Mouse (Mus musculus) adrenal gland, postnatal 14 days (tissue): ENCODE measurements around the gene Pthlh. TPM values are rescaled to one million over a fixed set of nuclear protein-coding genes. Genes with fewer than 3 reads are reported as not detected.
"Not testable (repeated sequence)": the region's sequence is repeated elsewhere in the genome, so short reads cannot be mapped to it uniquely, and the experiment has no call there.

ENCODE experiments used
- DNase-seq: peaks from one replicate; pipeline ENCODE4 v3.0.0; 2021; ENCODE audit warnings: mixed read lengths
- long read RNA-seq, 2 experiments: library from polyadenylated mRNA; stranded (forward); transcript quantifications; one replicate each; pipeline ENCODE4 v2.0.0; 2021
- total RNA-seq: library from RNA; stranded (reverse); gene quantifications from 2 replicates; pipeline ENCODE4 v1.2.3, GENCODE M21; 2021

Pthlh gene
- total RNA-seq = 0.56 and 1.1 TPM in 2 replicates
- long read RNA-seq, experiment 1 = 0 reads
- long read RNA-seq, experiment 2, partial matches to known transcripts = 1 of 2 reads
- long read RNA-seq, experiment 2, other reads (novel, unspliced or antisense) = 0 of 2 reads

DNA sequence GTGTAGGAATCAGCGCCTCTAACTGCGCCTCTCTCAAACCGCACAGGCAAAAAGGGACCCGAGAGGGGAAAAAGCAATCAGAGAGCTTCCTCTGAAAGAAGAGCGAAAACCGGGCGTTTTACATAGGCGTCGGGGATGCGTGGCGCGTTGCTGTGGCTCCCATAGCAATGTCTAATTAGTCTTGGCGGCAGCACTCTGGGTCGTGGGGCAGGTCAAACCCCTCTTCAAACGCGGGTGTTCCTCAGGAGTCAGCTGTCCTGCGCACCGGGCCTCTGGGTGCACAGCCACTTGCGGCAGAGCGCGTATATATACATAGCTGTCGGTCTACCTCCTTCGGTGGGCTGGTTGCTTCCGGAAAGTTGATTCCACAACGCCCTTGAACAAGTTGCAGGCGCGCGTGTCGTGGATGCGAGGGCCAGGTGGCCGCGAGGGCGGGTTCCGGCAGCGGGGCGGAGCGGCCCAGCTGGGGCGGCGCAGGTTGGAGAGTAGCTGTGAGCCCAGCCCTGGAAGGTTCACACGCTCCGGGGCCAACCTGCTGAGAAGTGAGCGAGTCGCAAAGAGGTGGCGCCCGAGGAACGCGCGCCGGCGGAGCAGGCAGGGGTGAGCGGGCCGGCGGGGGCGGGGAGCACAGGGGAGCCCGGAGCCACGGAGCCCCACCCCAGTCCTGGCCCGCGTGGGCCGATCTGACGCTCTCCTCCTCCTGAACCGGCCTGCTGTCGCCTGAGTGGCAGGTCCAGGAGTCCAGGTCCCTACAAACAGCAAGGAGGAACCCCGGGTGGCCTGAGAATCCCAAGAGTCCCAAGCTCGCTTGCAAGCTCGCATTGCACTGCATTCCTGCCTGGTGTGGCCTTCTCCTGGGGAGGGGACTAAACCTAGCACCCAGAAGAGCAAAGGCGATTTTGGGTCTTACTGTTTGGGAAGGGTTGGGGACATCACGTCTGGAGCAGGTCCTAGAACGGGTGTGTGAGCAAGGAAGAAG lies at the start of gene Pthlh:
Gene Pthlh, minus strand, starts transcription at position 597 of the 979 bp plus-strand sequence.
- DNase-seq = peak; percentile 78

- DNase-seq = no peak
Observed at GRCm38 (mm10) chr6:147313331-147313730, 49.3 kb upstream of the Pthlh start.

- no peak for DNase-seq
Observed at GRCm38 (mm10) chr6:147310435-147310978, 46.5 kb upstream of the Pthlh start.

DNA sequence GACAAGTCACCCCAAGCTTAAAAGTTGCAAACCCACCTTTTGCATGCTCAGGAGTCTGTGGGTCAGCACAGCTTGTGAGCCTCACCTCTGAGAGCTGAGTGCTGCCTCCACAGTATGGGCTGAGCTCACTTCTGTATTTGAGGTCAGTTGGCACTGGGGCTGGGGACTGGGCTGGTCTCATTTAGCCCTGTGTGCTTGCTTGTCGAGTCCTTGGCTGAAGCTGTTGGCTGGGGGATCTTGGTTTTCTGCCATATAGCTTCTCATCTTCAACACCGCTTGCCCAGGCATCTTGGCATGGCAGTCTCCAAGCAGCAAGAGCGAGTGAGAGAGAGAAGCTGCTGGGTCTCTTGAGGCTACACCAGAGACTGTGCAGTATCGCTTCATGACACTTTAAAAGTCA lies 46.1 kb upstream of the Pthlh start:
- DNase-seq = peak; percentile 8

DNA sequence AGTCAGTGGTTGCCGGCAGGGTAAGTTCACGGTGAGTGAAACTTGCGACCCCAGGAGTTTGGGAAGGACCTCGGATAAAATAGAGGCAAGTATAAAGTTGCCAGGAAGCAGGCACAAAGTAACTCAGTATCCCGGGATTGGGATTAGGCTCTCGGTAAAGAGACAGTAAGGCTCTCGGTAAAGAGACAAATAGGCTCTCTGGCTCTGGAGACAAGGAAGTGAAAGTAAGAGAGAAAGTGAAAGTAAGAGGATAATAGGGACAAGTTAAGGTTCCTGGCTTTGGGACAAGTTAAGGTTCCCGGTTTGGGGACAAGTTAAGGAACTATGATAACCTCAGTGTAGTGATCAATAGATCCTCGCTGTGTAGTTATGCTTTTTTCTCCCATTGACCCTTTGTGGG lies 40.3 kb upstream of the Pthlh start:
- DNase-seq = not testable (repeated sequence)

- DNase-seq = no peak
Observed at GRCm38 (mm10) chr6:147299607-147300006, 35.6 kb upstream of the Pthlh start.

- DNase-seq = no peak
Observed at GRCm38 (mm10) chr6:147279309-147279708, 15.3 kb upstream of the Pthlh start.

GRCm38 (mm10) chr6:147268143-147268790 lies 4.3 kb upstream of the Pthlh start:
- peak; percentile 68 for DNase-seq

GRCm38 (mm10) chr6:147266466-147266865 lies 2.5 kb upstream of the Pthlh start:
- DNase-seq = no peak

- DNase-seq = peak; percentile 25
Observed at GRCm38 (mm10) chr6:147263178-147263577, 805 bp downstream of the Pthlh start.

GRCm38 (mm10) chr6:147261616-147262015 lies 2.4 kb downstream of the Pthlh start:
- no peak for DNase-seq

DNA sequence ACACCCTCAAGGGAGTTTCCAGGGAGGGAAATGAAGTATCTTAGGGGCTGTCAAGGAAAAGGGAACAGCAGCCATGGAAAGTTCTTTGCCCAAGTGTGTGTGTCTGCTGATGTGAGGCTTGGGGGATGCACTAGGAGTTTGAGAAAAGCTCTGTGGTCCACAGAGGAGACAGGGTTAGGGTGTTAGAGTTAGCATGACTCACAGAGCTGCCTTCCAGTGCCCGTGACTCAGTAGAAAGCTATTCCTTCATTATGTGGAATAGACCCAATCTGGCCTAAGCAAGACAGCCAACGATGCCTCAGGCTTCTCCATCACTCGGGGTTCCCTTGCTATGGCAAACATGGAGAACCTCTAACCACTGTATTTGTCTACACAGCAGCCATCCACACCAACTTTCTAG lies 3.2 kb downstream of the Pthlh start:
- no peak for DNase-seq

GRCm38 (mm10) chr6:147247782-147248181 lies 16.2 kb downstream of the Pthlh start:
- DNase-seq = no peak

GRCm38 (mm10) chr6:147244294-147244693 lies 19.7 kb downstream of the Pthlh start:
- DNase-seq = no peak

DNA sequence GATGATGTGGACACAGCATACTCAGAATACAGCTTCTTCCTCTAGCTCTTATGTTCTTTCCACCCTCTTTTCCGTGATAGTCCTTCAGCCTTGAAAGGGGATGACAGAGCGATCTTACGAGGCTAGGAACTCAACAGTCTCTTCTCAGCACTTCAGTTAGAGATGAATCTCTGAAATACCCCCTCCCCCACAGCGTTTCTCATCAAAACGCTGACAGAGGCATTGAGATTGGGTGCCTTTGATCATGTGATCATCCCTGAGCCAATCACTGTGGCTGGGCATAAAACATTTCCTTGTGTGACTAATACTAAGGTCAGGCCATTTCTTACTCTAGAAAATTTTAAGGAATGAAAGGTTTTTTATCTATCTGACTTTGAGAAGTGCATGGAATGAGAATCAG lies 20.3 kb downstream of the Pthlh start:
- peak; percentile 74 for DNase-seq

DNA sequence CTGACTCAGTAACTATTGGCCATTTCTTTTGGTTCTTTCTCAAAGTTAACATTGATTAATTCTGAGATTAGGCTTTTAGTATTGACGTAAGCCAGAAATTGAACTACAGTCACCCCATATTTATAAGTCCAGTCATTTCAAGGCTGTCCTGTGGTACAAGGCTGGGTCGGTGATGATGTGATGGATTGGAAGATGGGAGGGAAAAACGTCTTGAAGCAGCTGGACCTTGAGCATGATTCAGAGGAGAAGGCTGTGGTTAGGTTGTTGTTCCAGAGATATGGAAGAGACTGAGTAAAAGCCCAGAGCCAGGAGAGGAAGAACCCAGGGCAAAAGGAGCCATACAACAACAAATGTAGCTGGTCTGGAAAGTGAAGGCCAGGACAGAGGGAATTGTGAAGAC lies 22.4 kb downstream of the Pthlh start:
- DNase-seq = peak; percentile 15

DNA sequence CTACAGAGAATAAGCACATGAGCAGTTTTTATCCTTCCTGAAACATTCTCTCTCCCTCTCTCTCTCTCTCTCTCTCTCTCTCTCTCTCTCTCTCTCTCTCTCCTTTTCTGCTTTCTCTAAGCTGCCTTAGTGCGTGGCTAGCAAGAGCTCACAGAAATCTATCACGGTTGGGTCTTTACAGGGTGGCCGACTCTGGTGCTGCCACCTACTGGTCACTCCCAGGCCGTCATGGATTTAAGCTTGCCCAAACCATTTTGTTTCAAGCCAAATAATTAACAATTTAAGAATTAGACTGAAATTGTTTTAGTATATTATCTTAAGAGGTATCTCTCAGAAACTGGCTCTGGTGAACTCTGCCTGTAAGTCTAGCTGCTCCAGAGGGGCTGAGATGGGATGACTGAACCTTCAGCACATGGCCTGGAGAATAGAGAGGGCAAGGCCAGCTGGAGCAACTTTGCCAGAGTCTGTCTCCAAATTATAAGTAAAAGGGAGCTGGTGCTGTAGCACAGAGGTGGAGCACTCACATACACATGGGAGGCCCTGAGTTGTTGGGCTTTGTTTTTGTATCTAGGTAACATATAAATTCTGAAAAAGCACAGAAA lies 23.7 kb downstream of the Pthlh start:
- DNase-seq = peak; percentile 71

- DNase-seq = no peak
Observed at GRCm38 (mm10) chr6:147226696-147227095, 37.3 kb downstream of the Pthlh start.

- DNase-seq = no peak
Observed at GRCm38 (mm10) chr6:147219099-147219498, 44.9 kb downstream of the Pthlh start.

DNA sequence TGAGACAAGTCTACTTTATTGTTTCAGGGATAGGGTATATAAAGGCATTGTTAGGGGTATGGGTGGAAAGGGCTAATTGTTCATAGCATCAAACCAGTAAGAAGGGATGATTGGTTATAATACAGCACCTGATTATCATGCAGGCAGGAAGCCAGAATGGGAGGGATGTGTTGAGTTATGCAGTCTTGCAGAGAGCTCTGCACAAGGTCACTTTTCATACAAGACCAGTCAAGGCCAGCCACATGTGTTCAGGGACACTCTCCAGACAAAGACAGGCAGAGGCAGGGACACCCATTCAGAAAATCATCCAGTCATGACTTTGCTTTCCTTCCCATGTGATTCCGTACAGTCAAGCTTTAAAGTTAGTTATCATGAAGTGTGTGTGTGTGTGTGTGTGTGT lies 47.8 kb downstream of the Pthlh start:
- peak; percentile 79 for DNase-seq

DNA sequence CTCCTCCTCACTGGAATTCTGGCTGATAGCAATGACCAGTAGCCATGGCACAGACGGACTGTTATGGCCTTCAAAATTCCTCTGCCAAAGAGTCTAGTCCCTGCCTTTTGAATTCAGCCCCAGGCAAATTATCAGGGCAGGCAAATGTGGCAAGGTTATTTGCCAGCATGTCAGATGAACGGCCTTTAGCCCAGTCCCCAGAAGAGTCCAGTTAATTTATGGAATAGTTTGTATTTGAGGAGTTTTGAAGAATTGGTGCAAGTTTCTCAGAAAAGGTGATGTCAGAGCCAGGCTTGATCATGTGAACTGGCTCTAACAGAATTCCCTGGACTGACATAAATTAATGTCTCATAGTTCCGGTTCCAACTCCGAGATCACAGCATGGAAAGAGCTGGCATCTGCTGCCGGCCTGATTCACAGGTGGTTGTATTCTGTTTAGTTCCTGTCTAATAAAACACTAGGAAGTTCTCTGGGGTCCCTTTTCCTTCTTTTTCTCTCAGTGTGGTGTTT lies 56.1 kb downstream of the Pthlh start:
- DNase-seq = peak; percentile 38
